Mouse (Mus musculus) heart, adult 2 months (tissue): Measurements from ENCODE around the gene 4931428F04Rik.

Experiments
- CTCF ChIP-seq: fragments of 200-600 bp; IDR thresholded peaks from 2 replicates; pipeline ENCODE4 v1.8.1; 2022; ENCODE audit warnings: antibody characterized with exemption, mild to moderate bottlenecking, moderate library complexity
- POLR2A ChIP-seq: fragments of 200-500 bp; IDR thresholded peaks from 2 replicates; pipeline ENCODE4 v1.6.1; 2011; ENCODE audit warnings: mild to moderate bottlenecking, low read depth, low read length, control low read depth; ENCODE audit not compliant: insufficient read depth

DNA sequence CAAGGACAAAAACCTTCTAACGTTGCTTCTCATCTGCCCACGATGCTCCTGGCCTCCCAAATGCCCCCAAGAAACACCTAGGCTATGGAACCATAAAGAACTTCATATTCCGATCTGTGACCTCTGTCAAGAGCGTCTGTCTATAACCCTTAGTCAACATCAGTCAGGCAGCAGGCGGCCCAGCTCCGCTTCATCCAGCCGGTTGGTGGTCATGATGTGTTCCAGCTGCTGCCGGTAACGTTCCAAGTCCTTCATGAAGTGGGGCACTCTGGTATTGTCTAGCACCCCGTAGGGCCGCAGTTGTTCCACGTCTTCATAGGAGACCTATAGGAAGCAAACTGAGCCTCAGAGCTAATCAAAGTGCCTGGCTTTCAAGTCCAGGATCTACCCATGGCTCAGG is 7.8 kb downstream of the 4931428F04Rik start:
- TF ChIP-seq POLR2A = no peak
- no peak for TF ChIP-seq CTCF
